Mouse (Mus musculus) limb, embryonic 12.5 days (tissue): Measurements from ENCODE around the gene Ndc1. TPM values are rescaled to one million over a fixed set of nuclear protein-coding genes. Genes with fewer than 3 reads are reported as not detected.

Source experiments
- microRNA-seq: library from miRNA; unstranded; fragments of <30 nt; microRNA quantifications from one replicate; pipeline ENCODE4, GENCODE M21; 2017
- polyA plus RNA-seq: library from polyadenylated mRNA; unstranded; fragments of >200 nt; fragmentation: Nextera tagmentation; extraction: Ambion mirVana; gene quantifications from 2 replicates; pipeline ENCODE4 v1.2.1, GENCODE M21; 2016

The Ndc1 gene
- polyA plus RNA-seq, 1 experiment from 2014 or later: 37.5 TPM

Small RNA genes within 50 kb of the gene (microRNA-seq; reads per million reads assigned to microRNA genes)
- gene Gm24804: not detected

Other genes with a start within 250 kb of the Ndc1 start
- 336 and 348 TPM in 2 replicates for gene Tmem59, start 189.4 kb upstream of the Ndc1 start, polyA plus RNA-seq
- 18.6 and 24.7 TPM in 2 replicates for gene Tceanc2, start 188.7 kb upstream of the Ndc1 start, polyA plus RNA-seq
- not detected in 2 replicates for gene Ldlrad1, start 158.6 kb upstream of the Ndc1 start, polyA plus RNA-seq
- gene Lrrc42, start 114.3 kb upstream of the Ndc1 start, polyA plus RNA-seq: 107 and 111 TPM in 2 replicates
- gene Hspb11, start 114.2 kb upstream of the Ndc1 start, polyA plus RNA-seq: 44.3 and 51.1 TPM in 2 replicates
- gene Dio1, start 60.6 kb upstream of the Ndc1 start, polyA plus RNA-seq: not detected in 2 replicates
- 44.1 and 48.5 TPM in 2 replicates for gene Yipf1, start 53.4 kb upstream of the Ndc1 start, polyA plus RNA-seq
- 12.0 and 13.4 TPM in 2 replicates for gene Glis1, start 66.8 kb downstream of the Ndc1 start, polyA plus RNA-seq